ENCODE assay signal across 8 mouse cellular contexts in the genomic region with DNA sequence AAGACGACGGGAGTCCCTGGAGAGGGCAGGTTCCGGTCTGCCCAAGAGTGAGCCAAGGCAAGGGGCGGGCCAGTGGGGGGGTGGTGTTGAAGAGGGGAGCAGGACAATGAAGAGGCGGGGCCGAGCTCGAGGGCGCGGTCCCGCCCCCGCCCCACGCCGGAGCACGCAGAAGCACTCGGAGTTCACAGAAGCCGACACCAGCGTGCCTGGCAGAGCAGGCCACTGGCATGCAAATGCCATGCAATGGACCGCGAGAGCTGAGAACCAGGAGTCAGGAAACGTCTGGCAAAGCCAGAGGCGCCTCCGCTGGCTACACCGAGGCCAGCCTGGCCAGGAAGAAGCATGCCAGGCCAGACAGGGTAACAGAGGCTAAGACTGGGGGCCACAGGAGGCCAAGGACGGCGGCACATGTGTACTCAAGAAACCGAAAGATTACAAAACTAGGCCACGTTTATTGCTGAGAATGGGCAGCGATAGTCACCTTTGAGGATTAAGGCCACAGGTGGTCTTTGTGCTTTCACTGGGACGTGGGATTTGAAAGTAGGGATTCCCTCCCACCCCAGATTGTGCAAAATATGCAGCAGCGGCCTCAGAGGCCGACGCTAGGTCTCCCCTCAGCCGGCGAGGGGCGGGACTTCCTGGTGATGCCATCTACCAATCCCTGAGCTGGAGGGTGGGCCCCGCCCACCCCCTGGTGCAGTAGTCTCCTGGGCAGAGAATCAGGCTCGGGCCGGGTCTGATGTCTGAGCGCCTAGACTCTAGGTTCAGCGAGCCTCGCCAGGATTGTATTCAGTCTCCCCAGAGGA. TPM values are rescaled to one million over a fixed set of nuclear protein-coding genes. Genes with fewer than 3 reads are reported as not detected.
DNase-seq lines count a peak whose midpoint lies in the region; ATAC-seq lines count a peak whose summit lies in the region.

A gene (minus strand): TSS at position 92 of the 806 bp plus-strand sequence.

- peaks cover 24% of the 10 kb centered on the region for H3K4me1 ChIP-seq in hindbrain, embryonic 14.5 days (replicated peaks; ENCODE audit: control insufficient read depth, insufficient read depth, low read length)

- H3K4me2 ChIP-seq in hindbrain, embryonic 14.5 days (replicated peaks), result peak within 1 kb of the TSS; percentile 94

- WGBS in hindbrain, embryonic 14.5 days, result 1% methylated on average over 41 of the region's 41 CpGs

- ATAC-seq in common myeloid progenitor, adult 5-6 weeks (replicated peaks; ENCODE audit: low read depth, poor library complexity, severe bottlenecking), result peak; percentile 84
- ATAC-seq in hindbrain, embryonic 14.5 days (ENCODE audit: low FRiP score), result peak; percentile 93
- no peak for ATAC-seq in activated CD4-positive, CD25-positive, alpha-beta regulatory T cell, adult 4 months

- H3K27me3 ChIP-seq in hindbrain, embryonic 14.5 days (ENCODE audit: control insufficient read depth, insufficient read depth, low read length), result no peaks in the 10 kb centered on the region

- H3K27ac ChIP-seq in hindbrain, embryonic 14.5 days, result peak within 1 kb of the TSS; percentile 84

- H3K4me3 ChIP-seq in hindbrain, embryonic 14.5 days (replicated peaks; ENCODE audit: low read length), result peak within 1 kb of the TSS; percentile 42

- H3K36me3 ChIP-seq in hindbrain, embryonic 14.5 days (replicated peaks; ENCODE audit: control insufficient read depth, insufficient read depth), result peaks cover 23% of the 10 kb centered on the region

- peak within 1 kb of the TSS; percentile 73 for H3K9ac ChIP-seq in hindbrain, embryonic 14.5 days

- no peaks in the 10 kb centered on the region for H3K9me3 ChIP-seq in hindbrain, embryonic 14.5 days (ENCODE audit: control insufficient read depth, low read length)

- DNase-seq in adrenal gland, adult 2 months, result peak; percentile 94
- peak; percentile 88 for DNase-seq in gastrocnemius, adult 18-20 months (ENCODE audit: low spot score)
- DNase-seq in hindbrain, embryonic 14.5 days (ENCODE audit: low spot score), result peak; percentile 88
- peak; percentile 69 to 73 for DNase-seq in layer of hippocampus, postnatal 25 days (ENCODE audit: extremely low spot score in 1 of 2, low spot score in 1 of 2)
- peak; percentile 96 for DNase-seq in lung, postnatal 10 days
- DNase-seq in retina, postnatal 1 day, result peak; percentile 95

RNA-seq across cellular contexts. Expression of the gene that starts here (rescaled TPM):
- total RNA-seq in adrenal gland, adult 2 months (2021), result 10 to 100 TPM; 12.0 to 14.5 TPM
- 27.6 and 30.2 TPM in 2 replicates for polyA plus RNA-seq in adrenal gland, adult 2 months (2012; rRNA removed)
- total RNA-seq in common myeloid progenitor, adult 5-6 weeks (2017), result 2.1 and 5.8 TPM in 2 replicates
- total RNA-seq in gastrocnemius, adult 18-20 months (2021), result under 1 TPM; 0.84 to 0.97 TPM
- 16.4 and 16.8 TPM in 2 replicates for polyA plus RNA-seq in hindbrain, embryonic 14.5 days (2014; fragmentation: Nextera tagmentation; extraction: Ambion mirVana)
- total RNA-seq in layer of hippocampus, postnatal 25 days (2021), result 1 to 10 TPM; 1.6 to 1.9 TPM
- polyA plus RNA-seq in activated CD4-positive, CD25-positive, alpha-beta regulatory T cell, adult 4 months (2017; shearing (Covaris generic)), result 1 to 10 TPM; 2.4 to 3.4 TPM

Comparison
In these comparisons a context has a peak if more than half of its experiments do, and no peak if none do; other contexts are left out.
1. Peak in DNase-seq in gastrocnemius, adult 18-20 months; RNA of the gene not detected or under 1 TPM.